Mouse (Mus musculus) embryonic facial prominence, embryonic 15.5 days (tissue): ENCODE measurements around the gene Cdk5rap1. TPM values are rescaled to one million over a fixed set of nuclear protein-coding genes. Genes with fewer than 3 reads are reported as not detected.

Source experiments
- ATAC-seq: fragments of 200-750 bp; cut with Nextera tagmentation; 2 replicates; pipeline ENCODE4 v1.8.0; 2017; ENCODE audit warnings: low read depth, moderate TSS enrichment; ENCODE audit not compliant: insufficient number of reproducible peaks, low FRiP score, low TSS enrichment
- H3K27ac ChIP-seq: fragments of 300-500 bp; sonication (generic); replicated peaks from 2 replicates; pipeline ENCODE4 v1.5.1; 2015; ENCODE audit warnings: mild to moderate bottlenecking, inconsistent platforms
- H3K27me3 ChIP-seq: fragments of 300-500 bp; sonication (generic); 2 replicates; pipeline ENCODE4 v1.6.1; 2015; ENCODE audit warnings: inconsistent platforms
- H3K36me3 ChIP-seq: fragments of 300-500 bp; sonication (generic); 2 replicates; pipeline ENCODE4 v1.6.1; 2015; ENCODE audit warnings: mild to moderate bottlenecking, inconsistent platforms
- H3K4me1 ChIP-seq: fragments of 300-500 bp; sonication (generic); 2 replicates; pipeline ENCODE4 v1.6.1; 2015; ENCODE audit warnings: inconsistent platforms
- H3K4me2 ChIP-seq: fragments of 300-500 bp; sonication (generic); replicated peaks from 2 replicates; pipeline ENCODE4 v1.6.1; 2015; ENCODE audit warnings: mild to moderate bottlenecking, inconsistent platforms
- H3K4me3 ChIP-seq: fragments of 300-500 bp; sonication (generic); replicated peaks from 2 replicates; pipeline ENCODE4 v1.5.1; 2015; ENCODE audit warnings: mild to moderate bottlenecking, inconsistent platforms
- H3K9ac ChIP-seq: fragments of 300-500 bp; sonication (generic); 2 replicates; pipeline ENCODE4 v1.6.1; 2015; ENCODE audit warnings: inconsistent platforms
- H3K9me3 ChIP-seq: fragments of 300-500 bp; sonication (generic); replicated peaks from 2 replicates; pipeline ENCODE4 v1.6.1; 2016; ENCODE audit warnings: inconsistent platforms
- WGBS: fragments of 180-500 bp; shearing (Covaris S2); methylation state at CpG from one replicate; pipeline ENCODE4 v1.1.7; 2015; 5-methylcytosine and 5-hydroxymethylcytosine counted together
- polyA plus RNA-seq: library from polyadenylated mRNA; unstranded; fragments of >200 nt; fragmentation: Nextera tagmentation; extraction: Ambion mirVana; gene quantifications from 2 replicates; pipeline ENCODE4 v1.2.1, GENCODE M21; 2015

Cdk5rap1 gene
- polyA plus RNA-seq, 1 experiment from 2014 or later = 21.1 TPM

- peaks cover 21% of the 10 kb centered on the region for H3K4me1 ChIP-seq
- H3K9ac ChIP-seq = peak overlapping the region; percentile 58
- peak overlapping the region; percentile 82 for H3K4me2 ChIP-seq
- whole genome bisulfite sequencing = 33% methylated on average over 11 of the region's 11 CpGs
- H3K27ac ChIP-seq = no peak overlapping the region
- ATAC-seq = no peak
- H3K4me3 ChIP-seq = peak overlapping the region; percentile 71
- H3K36me3 ChIP-seq = no peaks in the 10 kb centered on the region
- H3K27me3 ChIP-seq = no peaks in the 10 kb centered on the region
- no peaks in the 10 kb centered on the region for H3K9me3 ChIP-seq
Measured at GRCm38 (mm10) chr2:154407063-154407642, 34.3 kb upstream of the Cdk5rap1 start.

GRCm38 (mm10) chr2:154405447-154405994 lies 32.7 kb upstream of the Cdk5rap1 start:
- no peaks in the 10 kb centered on the region for H3K27me3 ChIP-seq
- H3K4me1 ChIP-seq = peaks cover 21% of the 10 kb centered on the region
- no peaks in the 10 kb centered on the region for H3K36me3 ChIP-seq
- no peak overlapping the region for H3K4me2 ChIP-seq
- H3K4me3 ChIP-seq = no peak overlapping the region
- WGBS = 63% methylated on average over 5 of the region's 5 CpGs
- H3K9ac ChIP-seq = no peak overlapping the region
- no peak for ATAC-seq
- H3K9me3 ChIP-seq = no peaks in the 10 kb centered on the region
- H3K27ac ChIP-seq = no peak overlapping the region

- 5% methylated on average over 7 of the region's 7 CpGs for WGBS
- peak; percentile 56 for ATAC-seq
- no peak overlapping the region for H3K27ac ChIP-seq
Measured at GRCm38 (mm10) chr2:154402811-154403210, 30.0 kb upstream of the Cdk5rap1 start.

GRCm38 (mm10) chr2:154401976-154402375 lies 29.2 kb upstream of the Cdk5rap1 start:
- Histone ChIP-seq H3K27ac (no peak overlapping the region), H3K36me3 (no peaks in the 10 kb centered on the region), H3K4me1 (peaks cover 12% of the 10 kb centered on the region), H3K4me2 (no peak overlapping the region), H3K9ac (no peak overlapping the region), H3K9me3 (no peaks in the 10 kb centered on the region), H3K27me3 (no peaks in the 10 kb centered on the region), H3K4me3 (no peak overlapping the region)
- WGBS = 55% methylated on average over 1 of the region's 1 CpGs
- ATAC-seq = no peak

More at GRCm38 (mm10) chr2:154402811-154403210, 30.0 kb upstream of the Cdk5rap1 start:
- no peak overlapping the region for H3K4me2 ChIP-seq
- no peak overlapping the region for H3K9ac ChIP-seq
- no peak overlapping the region for H3K4me3 ChIP-seq
- no peaks in the 10 kb centered on the region for H3K27me3 ChIP-seq
- peaks cover 16% of the 10 kb centered on the region for H3K4me1 ChIP-seq
- H3K9me3 ChIP-seq = no peaks in the 10 kb centered on the region
- H3K36me3 ChIP-seq = no peaks in the 10 kb centered on the region

GRCm38 (mm10) chr2:154399325-154399724 lies 26.5 kb upstream of the Cdk5rap1 start:
- no peak for ATAC-seq
- whole genome bisulfite sequencing = 55% methylated on average over 2 of the region's 2 CpGs
- H3K9me3 ChIP-seq = no peaks in the 10 kb centered on the region

GRCm38 (mm10) chr2:154398267-154398666 lies 25.5 kb upstream of the Cdk5rap1 start:
- Histone ChIP-seq H3K4me2 (no peak overlapping the region), H3K27ac (no peak overlapping the region), H3K9ac (no peak overlapping the region), H3K27me3 (no peaks in the 10 kb centered on the region), H3K9me3 (no peaks in the 10 kb centered on the region), H3K4me1 (peaks cover 7% of the 10 kb centered on the region), H3K36me3 (no peaks in the 10 kb centered on the region), H3K4me3 (no peak overlapping the region)
- 79% methylated on average over 7 of the region's 7 CpGs for WGBS
- ATAC-seq = no peak; the same call in 1 of the 2 replicates

More at GRCm38 (mm10) chr2:154399325-154399724, 26.5 kb upstream of the Cdk5rap1 start:
- no peak overlapping the region for H3K9ac ChIP-seq
- H3K36me3 ChIP-seq = no peaks in the 10 kb centered on the region
- H3K27ac ChIP-seq = no peak overlapping the region; the same call in 1 of the 2 replicates
- no peak overlapping the region for H3K4me2 ChIP-seq
- H3K4me3 ChIP-seq = no peak overlapping the region
- no peaks in the 10 kb centered on the region for H3K27me3 ChIP-seq
- H3K4me1 ChIP-seq = peaks cover 11% of the 10 kb centered on the region

GRCm38 (mm10) chr2:154396529-154396928 lies 23.7 kb upstream of the Cdk5rap1 start:
- Histone ChIP-seq H3K9me3 (no peaks in the 10 kb centered on the region), H3K27me3 (no peaks in the 10 kb centered on the region), H3K9ac (no peak overlapping the region), H3K27ac (no peak overlapping the region), H3K4me2 (no peak overlapping the region), H3K4me1 (no peaks in the 10 kb centered on the region), H3K36me3 (no peaks in the 10 kb centered on the region), H3K4me3 (no peak overlapping the region)
- WGBS = 80% methylated on average over 2 of the region's 2 CpGs
- no peak for ATAC-seq

GRCm38 (mm10) chr2:154394602-154395001 lies 21.8 kb upstream of the Cdk5rap1 start:
- WGBS = 75% methylated on average over 3 of the region's 3 CpGs
- no peak overlapping the region for H3K4me3 ChIP-seq
- H3K9ac ChIP-seq = no peak overlapping the region
- 0 out of 2 replicates have a peak, but pooled peaks cover 4% of the 10 kb centered on the region for H3K4me1 ChIP-seq
- no peak overlapping the region for H3K27ac ChIP-seq
- H3K4me2 ChIP-seq = no peak overlapping the region
- H3K9me3 ChIP-seq = no peaks in the 10 kb centered on the region
- H3K36me3 ChIP-seq = no peaks in the 10 kb centered on the region
- no peaks in the 10 kb centered on the region for H3K27me3 ChIP-seq
- ATAC-seq = no peak

- H3K9ac ChIP-seq = no peak overlapping the region
- H3K27me3 ChIP-seq = no peaks in the 10 kb centered on the region
- 0 out of 2 replicates have a peak, but pooled peaks cover 4% of the 10 kb centered on the region for H3K4me1 ChIP-seq
- no peaks in the 10 kb centered on the region for H3K9me3 ChIP-seq
- no peak overlapping the region for H3K4me3 ChIP-seq
- 78% methylated on average over 11 of the region's 11 CpGs for WGBS
- H3K4me2 ChIP-seq = no peak overlapping the region
- no peaks in the 10 kb centered on the region for H3K36me3 ChIP-seq
- peak overlapping the region; percentile 73; the same call in 1 of the 2 replicates for H3K27ac ChIP-seq
- peak; percentile 87 for ATAC-seq
Measured at GRCm38 (mm10) chr2:154390180-154390964, 17.6 kb upstream of the Cdk5rap1 start.

- Histone ChIP-seq H3K27ac (no peak overlapping the region), H3K36me3 (no peaks in the 10 kb centered on the region), H3K4me1 (no peaks in the 10 kb centered on the region), H3K4me2 (no peak overlapping the region), H3K27me3 (no peaks in the 10 kb centered on the region), H3K9ac (no peak overlapping the region), H3K4me3 (no peak overlapping the region), H3K9me3 (no peaks in the 10 kb centered on the region)
- 0 out of 2 replicates have a peak, but pooled peaks have one; percentile 12 for ATAC-seq
- WGBS = 77% methylated on average over 7 of the region's 7 CpGs
Measured at GRCm38 (mm10) chr2:154379103-154379502, 6.3 kb upstream of the Cdk5rap1 start.

GRCm38 (mm10) chr2:154374807-154375601 lies 2.2 kb upstream of the Cdk5rap1 start:
- no peaks in the 10 kb centered on the region for H3K9me3 ChIP-seq
- H3K27me3 ChIP-seq = no peaks in the 10 kb centered on the region
- WGBS = 77% methylated on average over 6 of the region's 6 CpGs
- no peak overlapping the region for H3K4me2 ChIP-seq
- no peak overlapping the region for H3K27ac ChIP-seq
- peaks cover 8% of the 10 kb centered on the region; the same call in 1 of the 2 replicates for H3K4me1 ChIP-seq
- peaks cover 6% of the 10 kb centered on the region; the same call in 1 of the 2 replicates for H3K36me3 ChIP-seq
- H3K9ac ChIP-seq = no peak overlapping the region
- H3K4me3 ChIP-seq = no peak overlapping the region
- no peak; the same call in 1 of the 2 replicates for ATAC-seq
